Mouse (Mus musculus) kidney, adult 2 months (tissue): ENCODE measurements around the gene Hgf. TPM values are rescaled to one million over a fixed set of nuclear protein-coding genes. Genes with fewer than 3 reads are reported as not detected.
A peak's percentile ranks its signal among the peaks of the same experiment; 100 is the strongest.

Experiments
- DNase-seq: peaks from one replicate; pipeline ENCODE4 v3.0.0; 2021
- H3K27ac ChIP-seq: fragments of 200-500 bp; 2 replicates; pipeline ENCODE4 v1.5.1; 2012; ENCODE audit warnings: low read depth, low read length, control low read depth, inconsistent platforms; ENCODE audit not compliant: insufficient read depth
- H3K27me3 ChIP-seq: fragments of 200-500 bp; replicated peaks from 2 replicates; pipeline ENCODE4 v1.6.1; 2012; ENCODE audit warnings: mild to moderate bottlenecking, moderate library complexity, low read length, inconsistent platforms; ENCODE audit not compliant: control insufficient read depth, insufficient read depth
- H3K36me3 ChIP-seq: fragments of 200-500 bp; 2 replicates; pipeline ENCODE4 v1.6.1; 2012; ENCODE audit warnings: mild to moderate bottlenecking, moderate library complexity, low read length, inconsistent platforms; ENCODE audit not compliant: control insufficient read depth, insufficient read depth
- H3K4me1 ChIP-seq: fragments of 200-500 bp; 2 replicates; pipeline ENCODE4 v1.6.1; 2011; ENCODE audit warnings: low read length; ENCODE audit not compliant: control insufficient read depth, insufficient read depth
- H3K4me3 ChIP-seq: fragments of 200-500 bp; 2 replicates; pipeline ENCODE4 v1.5.1; 2011; ENCODE audit warnings: mild to moderate bottlenecking, low read depth, low read length, control low read depth; ENCODE audit not compliant: insufficient read depth
- CTCF ChIP-seq: fragments of 200-500 bp; conservative IDR thresholded peaks from 2 replicates; pipeline ENCODE4 v1.5.1; 2011; ENCODE audit warnings: low read depth, mild to moderate bottlenecking, control low read depth, low read length, moderate library complexity, mixed read lengths; ENCODE audit not compliant: insufficient read depth, insufficient read length
- POLR2A ChIP-seq: fragments of 200-500 bp; IDR thresholded peaks from one replicate; pipeline ENCODE4 v1.6.1; 2011; ENCODE audit warnings: low read depth, low read length, control low read depth
- WGBS: fragments of 180-500 bp; shearing (Covaris S2); methylation state at CpG from one replicate; pipeline ENCODE4 v1.1.7; 2018; 5-methylcytosine and 5-hydroxymethylcytosine counted together
- polyA plus RNA-seq: library from polyadenylated mRNA; depleted of rRNA; stranded (reverse); fragments of >200 nt; gene quantifications from 2 replicates; pipeline ENCODE4 v1.2.3, GENCODE M21; 2012

The Hgf gene
- polyA plus RNA-seq, 1 experiment, result 2.5 TPM

GRCm38 (mm10) chr5:16560247-16560646 is 7.0 kb downstream of the Hgf start:
- H3K4me1 ChIP-seq, result no peaks in the 10 kb centered on the region
- no peak overlapping the region for H3K4me3 ChIP-seq
- TF ChIP-seq POLR2A, result no peak
- no peak for TF ChIP-seq CTCF
- no peak overlapping the region for H3K27ac ChIP-seq
- WGBS, result 73% methylated on average over 3 of the region's 3 CpGs
- no peaks in the 10 kb centered on the region for H3K36me3 ChIP-seq
- no peak for DNase-seq
- no peaks in the 10 kb centered on the region for H3K27me3 ChIP-seq

- no peaks in the 10 kb centered on the region for H3K36me3 ChIP-seq
- 86% methylated on average over 4 of the region's 4 CpGs for WGBS
- no peak for DNase-seq
- H3K27ac ChIP-seq, result no peak overlapping the region
- H3K27me3 ChIP-seq, result no peaks in the 10 kb centered on the region
- no peaks in the 10 kb centered on the region for H3K4me1 ChIP-seq
- H3K4me3 ChIP-seq, result no peak overlapping the region
- TF ChIP-seq CTCF, result no peak
Observed at GRCm38 (mm10) chr5:16568997-16569396, 15.7 kb downstream of the Hgf start.

GRCm38 (mm10) chr5:16577882-16578742 is 24.8 kb downstream of the Hgf start:
- no peaks in the 10 kb centered on the region for H3K36me3 ChIP-seq
- WGBS, result 25% methylated on average over 14 of the region's 14 CpGs
- peak; percentile 53 for DNase-seq
- H3K4me1 ChIP-seq, result no peaks in the 10 kb centered on the region
- no peak overlapping the region for H3K27ac ChIP-seq
- H3K4me3 ChIP-seq, result no peak overlapping the region
- no peak for TF ChIP-seq POLR2A
- no peak for TF ChIP-seq CTCF
- no peaks in the 10 kb centered on the region; the same call in 1 of the 2 replicates for H3K27me3 ChIP-seq

- Histone ChIP-seq H3K36me3 (no peaks in the 10 kb centered on the region), H3K27me3 (no peaks in the 10 kb centered on the region), H3K4me3 (no peak overlapping the region), H3K27ac (no peak overlapping the region), H3K4me1 (no peaks in the 10 kb centered on the region)
- TF ChIP-seq POLR2A (no peak), CTCF (no peak)
- WGBS, result 93% methylated on average over 4 of the region's 4 CpGs
- DNase-seq, result no peak
Observed at GRCm38 (mm10) chr5:16595699-16596098, 42.4 kb downstream of the Hgf start.

GRCm38 (mm10) chr5:16597996-16598395 is 44.7 kb downstream of the Hgf start:
- Histone ChIP-seq H3K36me3 (no peaks in the 10 kb centered on the region), H3K4me3 (no peak overlapping the region), H3K27me3 (no peaks in the 10 kb centered on the region), H3K4me1 (no peaks in the 10 kb centered on the region), H3K27ac (no peak overlapping the region)
- TF ChIP-seq CTCF (no peak), POLR2A (no peak)
- WGBS, result 65% methylated on average over 6 of the region's 6 CpGs
- DNase-seq, result no peak

GRCm38 (mm10) chr5:16601463-16601862 is 48.2 kb downstream of the Hgf start:
- 91% methylated on average over 1 of the region's 1 CpGs for WGBS
- no peak overlapping the region for H3K27ac ChIP-seq

GRCm38 (mm10) chr5:16632996-16633395 is 79.7 kb downstream of the Hgf start:
- H3K4me1 ChIP-seq, result no peaks in the 10 kb centered on the region
- DNase-seq, result no peak
- TF ChIP-seq POLR2A (no peak), CTCF (no peak)
- no peaks in the 10 kb centered on the region for H3K36me3 ChIP-seq
- 73% methylated on average over 1 of the region's 1 CpGs for WGBS
- H3K27me3 ChIP-seq, result no peaks in the 10 kb centered on the region
- no peak overlapping the region for H3K4me3 ChIP-seq
- no peak overlapping the region for H3K27ac ChIP-seq

More at GRCm38 (mm10) chr5:16601463-16601862, 48.2 kb downstream of the Hgf start:
- TF ChIP-seq POLR2A (no peak), CTCF (no peak)
- H3K4me1 ChIP-seq, result no peaks in the 10 kb centered on the region
- no peaks in the 10 kb centered on the region for H3K36me3 ChIP-seq
- H3K27me3 ChIP-seq, result no peaks in the 10 kb centered on the region
- H3K4me3 ChIP-seq, result no peak overlapping the region
- DNase-seq, result no peak
